Comparison of ENCODE assay signal across 17 mouse cellular contexts in the genomic region with DNA sequence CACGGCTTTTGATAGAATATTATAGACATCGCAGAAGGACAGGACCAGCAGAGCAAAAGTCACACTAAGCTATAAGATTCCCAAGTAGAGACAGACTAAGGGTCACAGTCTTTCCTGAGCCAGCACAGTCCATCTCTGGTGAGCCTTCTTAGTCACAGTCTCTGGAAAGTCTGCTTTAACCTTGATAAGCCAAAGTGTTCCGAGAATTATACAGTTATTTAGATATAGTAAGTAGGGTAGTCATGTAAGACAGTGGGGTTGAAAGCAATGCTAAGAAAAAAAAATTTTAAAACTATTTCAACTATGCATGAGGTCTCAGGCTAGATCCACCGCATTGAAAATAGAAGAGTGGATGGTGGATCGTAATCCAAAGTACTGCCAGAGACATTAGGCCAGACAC. TPM values are rescaled to one million over a fixed set of nuclear protein-coding genes. Genes with fewer than 3 reads are reported as not detected.
"Had no signal": no experiment of that assay in that cellular context is flagged by ENCODE, and none has a peak within 500 bp of the region (broad histone marks: within the 10 kb centered on the region; RNA-seq: fewer than 3 reads in every experiment).

No protein-coding gene starts in this region.

- H3K4me1 ChIP-seq: neural tube, embryonic 15.5 days; stomach, embryonic 15.5 days had no signal

- H3K27me3 ChIP-seq: neural tube, embryonic 15.5 days; stomach, embryonic 15.5 days had no signal

- H3K4me2 ChIP-seq: neural tube, embryonic 15.5 days; stomach, embryonic 15.5 days had no signal

- H3K4me3 ChIP-seq: neural tube, embryonic 15.5 days; stomach, embryonic 15.5 days had no signal

- H3K9ac ChIP-seq: neural tube, embryonic 15.5 days; stomach, embryonic 15.5 days had no signal

- H3K27ac ChIP-seq: neural tube, embryonic 15.5 days; stomach, embryonic 15.5 days; stomach, postnatal 0 days had no signal

- H3K9me3 ChIP-seq: neural tube, embryonic 15.5 days; stomach, embryonic 15.5 days had no signal

- DNase-seq: retina, postnatal 1 day; right cerebral cortex, adult 18-20 months; right cerebral cortex, postnatal 14 days; right cerebral cortex, postnatal 25 days; right cerebral cortex, postnatal 4 days; spleen, adult 18-20 months; thymus, adult 18-20 months; thymus, adult 2 months; thymus, postnatal 14 days; thymus, postnatal 25 days; thymus, postnatal 36 days; thymus, postnatal 4 days had no signal

- H3K36me3 ChIP-seq: neural tube, embryonic 15.5 days; stomach, embryonic 15.5 days had no signal

RNA-seq across cellular contexts. Expression of a gene that starts 33.5 kb away (rescaled TPM):
- total RNA-seq: neutrophil, adult 5-6 weeks had no signal
- polyA plus RNA-seq: spleen, adult 2 months had no signal
